Mouse (Mus musculus): ENCODE results near the gene Dtx2.

GRCm38 (mm10) chr5:135951660-135952059 lies 42.9 kb upstream of the Dtx2 start:
- TF ChIP-seq CTCF (IDR thresholded peaks at IDR 0.05; ENCODE audit: borderline replicate concordance, control insufficient read depth, extremely low read depth, insufficient read depth, low read length, poor library complexity) (no peak), POLR2A (IDR thresholded peaks at IDR 0.05; ENCODE audit: control insufficient read depth, extremely low read depth, insufficient read depth, low read length, poor library complexity) (no peak)
